Mouse (Mus musculus): Measurements from ENCODE around the gene Itpa.
"Not testable (repeated sequence)": the region's sequence is repeated elsewhere in the genome, so short reads cannot be mapped to it uniquely, and the experiment has no call there.

Itpa gene

GRCm38 (mm10) chr2:130667559-130667958 is at the start of gene Itpa:
Itpa (plus strand) TSS chr2:130667610.
- DNase-seq: peak; percentile 91

- no peak for DNase-seq
Observed at GRCm38 (mm10) chr2:130618972-130619371, 48.4 kb upstream of the Itpa start.

DNA sequence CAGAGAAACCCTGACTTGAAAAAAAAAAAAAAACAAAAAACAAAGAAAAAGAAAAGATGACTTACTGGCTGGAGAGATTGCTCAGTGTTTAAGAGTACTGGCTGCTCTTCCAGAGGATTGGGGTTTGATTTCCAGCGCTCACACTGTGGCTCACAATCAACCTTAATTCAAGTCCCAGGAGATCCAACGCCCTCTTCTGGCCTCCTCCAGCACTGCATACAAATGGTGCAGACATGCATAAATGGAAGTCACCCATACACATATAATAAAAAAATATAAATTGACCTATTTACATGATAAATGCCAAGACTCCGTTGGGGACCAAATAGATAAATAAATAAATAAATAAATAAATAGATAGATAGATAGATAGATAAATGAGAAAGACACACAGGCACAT is 39.0 kb upstream of the Itpa start:
- no peak for DNase-seq

DNA sequence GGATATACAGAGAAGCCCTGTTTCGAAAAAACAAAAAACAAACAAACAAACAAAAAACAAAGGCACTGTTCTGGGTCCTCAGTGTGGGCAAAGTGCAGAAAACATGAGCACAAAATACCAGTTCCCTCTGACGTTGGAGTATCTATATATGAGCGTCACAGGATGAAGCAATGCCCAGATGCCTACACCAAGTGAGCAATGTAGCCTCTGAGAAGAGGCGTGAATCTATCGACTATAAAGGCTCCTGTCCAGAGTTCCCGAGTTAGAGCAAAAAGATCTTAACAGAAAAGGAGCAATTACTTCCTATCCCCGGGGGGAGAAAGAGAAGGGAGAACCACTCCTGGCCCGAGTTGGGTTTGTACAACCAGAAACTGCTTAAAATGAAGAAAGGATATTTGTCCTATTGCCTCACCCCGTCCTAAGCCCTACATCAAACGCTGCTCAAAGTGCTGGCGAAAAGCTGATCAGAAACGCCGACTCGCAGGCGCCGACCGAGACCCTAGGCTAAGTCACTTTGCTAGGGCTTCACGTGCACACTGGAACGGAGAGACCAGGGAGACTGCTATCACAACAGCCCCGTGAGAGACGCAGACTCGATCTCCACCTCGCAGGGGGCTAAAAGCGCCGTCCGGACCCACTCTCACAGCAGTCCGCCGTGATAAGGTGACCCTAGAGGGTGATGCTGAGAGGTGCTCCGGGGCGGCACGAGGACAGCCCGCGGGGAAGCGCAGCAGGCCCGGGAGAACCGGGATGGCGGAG is 38.2 kb upstream of the Itpa start:
- no peak for DNase-seq

GRCm38 (mm10) chr2:130629839-130630203 is 37.6 kb upstream of the Itpa start, which contains the start of the genes Fastkd5 and Ubox5:
Fastkd5 (minus strand) TSS chr2:130630027.
Ubox5 (minus strand) TSS chr2:130630038.
- DNase-seq: peak; percentile 86

- DNase-seq: peak; percentile 58
Observed at GRCm38 (mm10) chr2:130632416-130632815, 35.0 kb upstream of the Itpa start.

- no peak for DNase-seq
Observed at GRCm38 (mm10) chr2:130632887-130633675, 34.3 kb upstream of the Itpa start.

DNA sequence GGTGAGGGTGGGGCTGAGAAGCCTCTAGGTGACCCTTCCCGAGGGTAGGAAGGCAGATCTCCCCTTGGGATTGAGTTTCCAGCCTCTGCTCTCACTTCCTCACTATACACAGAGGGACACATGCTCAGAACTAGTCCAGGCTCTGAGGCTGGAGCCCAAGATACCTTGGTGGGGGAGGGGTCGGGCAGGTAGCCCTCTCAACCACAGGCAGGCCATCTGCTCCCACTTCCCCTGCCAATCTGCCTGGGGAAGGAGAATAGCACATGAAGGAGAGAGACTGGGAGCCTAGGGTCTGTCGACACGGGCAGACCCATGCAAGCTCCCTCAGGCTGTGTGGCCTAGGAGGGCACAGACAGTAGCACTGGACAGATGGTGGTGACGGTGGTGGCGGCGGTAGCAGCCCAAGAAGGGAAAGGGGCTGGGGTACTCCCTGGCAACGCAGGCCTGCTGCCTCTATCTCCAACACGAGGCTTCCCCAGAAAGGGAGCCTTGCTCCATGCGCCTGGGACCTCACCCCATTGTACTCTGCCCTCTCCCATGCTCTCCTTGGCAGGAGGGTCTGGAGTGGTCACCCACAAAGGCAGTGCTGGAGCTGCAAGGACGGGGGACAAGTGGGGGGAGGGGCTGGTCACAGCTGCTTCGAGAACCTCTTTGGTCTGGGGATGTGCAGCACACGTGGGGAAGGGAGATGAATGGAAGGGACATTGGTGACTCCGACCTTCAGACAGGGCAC is 33.2 kb upstream of the Itpa start:
- DNase-seq: no peak

GRCm38 (mm10) chr2:130634739-130635411 is 32.5 kb upstream of the Itpa start:
- no peak for DNase-seq

GRCm38 (mm10) chr2:130635847-130636246 is 31.6 kb upstream of the Itpa start:
- DNase-seq: no peak

GRCm38 (mm10) chr2:130638101-130638611 is 29.3 kb upstream of the Itpa start:
- DNase-seq: no peak

DNA sequence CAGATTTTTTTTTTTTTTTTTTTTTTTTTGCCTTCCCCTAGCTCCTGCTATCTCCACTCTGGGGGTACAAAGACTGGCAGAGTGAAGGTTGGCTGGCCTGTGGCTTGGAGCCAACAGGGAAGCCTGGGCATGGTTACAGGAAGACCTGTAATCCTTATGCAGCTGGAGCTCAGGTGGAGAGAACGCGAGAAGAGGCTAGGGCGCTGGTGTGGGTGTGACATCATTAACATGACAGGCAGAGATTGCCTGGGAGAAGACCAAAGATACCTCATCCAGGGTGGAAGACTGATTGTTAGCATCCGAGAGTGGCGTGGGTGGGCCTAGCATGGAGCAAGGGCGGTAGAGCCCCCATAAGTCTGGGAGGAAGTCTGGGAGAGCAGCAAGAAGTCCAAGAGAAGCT is 28.1 kb upstream of the Itpa start:
- no peak for DNase-seq

DNA sequence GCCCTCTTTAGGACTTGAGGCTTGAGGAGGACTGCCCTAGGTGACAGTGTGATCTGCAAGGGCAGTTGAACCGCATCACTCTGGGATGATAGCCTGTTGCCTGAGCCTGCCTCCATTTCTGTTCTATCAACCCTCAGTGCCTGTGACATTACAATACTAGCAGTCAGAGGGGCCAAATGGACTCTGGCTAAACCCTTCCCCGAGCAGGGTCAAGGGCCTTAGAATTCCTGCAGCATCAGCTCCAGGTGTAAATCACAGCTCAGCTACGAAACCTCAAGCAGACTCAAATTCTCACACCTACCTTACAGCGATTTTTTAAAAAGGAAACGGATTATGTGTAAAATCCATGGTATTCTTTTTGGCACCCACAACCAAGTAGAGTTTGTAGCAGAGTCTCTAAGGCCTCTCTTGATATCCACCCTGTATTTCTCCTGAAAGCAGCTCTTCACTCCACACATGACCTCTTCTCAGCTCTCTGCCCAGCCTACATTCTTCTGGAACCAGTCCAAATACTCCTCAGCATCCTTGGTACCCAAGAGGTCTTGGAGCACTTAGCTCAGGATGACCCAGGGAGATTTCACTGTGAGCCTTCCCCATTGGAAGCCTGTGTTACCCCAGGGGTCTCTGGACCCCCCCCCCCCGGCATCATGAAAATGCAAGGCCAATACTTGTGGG is 25.9 kb upstream of the Itpa start:
- no peak for DNase-seq

- no peak for DNase-seq
Observed at GRCm38 (mm10) chr2:130642197-130642660, 25.2 kb upstream of the Itpa start.

GRCm38 (mm10) chr2:130642684-130643369 is 24.6 kb upstream of the Itpa start, which contains the start of gene Lzts3:
Lzts3 (minus strand) TSS chr2:130642803.
- peak; percentile 90 for DNase-seq

DNA sequence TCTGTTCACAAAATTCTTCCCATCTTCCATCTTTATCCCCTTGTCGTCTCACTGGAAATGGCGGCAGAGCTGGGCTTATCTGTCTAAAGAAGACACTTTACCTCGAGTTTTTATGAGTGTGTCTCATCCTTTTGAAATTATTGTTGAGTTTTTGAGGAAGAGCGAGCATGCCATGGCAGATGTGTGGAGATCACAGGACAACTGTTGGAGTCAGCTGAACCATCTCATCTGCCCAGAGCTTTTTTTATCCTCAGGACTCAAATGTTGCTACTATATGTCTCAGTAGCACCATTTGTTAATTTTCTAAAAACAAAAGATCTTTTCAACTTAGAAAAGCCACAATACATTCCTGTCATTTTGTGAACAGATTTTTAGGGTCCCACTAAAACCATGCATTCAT is 22.2 kb upstream of the Itpa start:
- no peak for DNase-seq

DNA sequence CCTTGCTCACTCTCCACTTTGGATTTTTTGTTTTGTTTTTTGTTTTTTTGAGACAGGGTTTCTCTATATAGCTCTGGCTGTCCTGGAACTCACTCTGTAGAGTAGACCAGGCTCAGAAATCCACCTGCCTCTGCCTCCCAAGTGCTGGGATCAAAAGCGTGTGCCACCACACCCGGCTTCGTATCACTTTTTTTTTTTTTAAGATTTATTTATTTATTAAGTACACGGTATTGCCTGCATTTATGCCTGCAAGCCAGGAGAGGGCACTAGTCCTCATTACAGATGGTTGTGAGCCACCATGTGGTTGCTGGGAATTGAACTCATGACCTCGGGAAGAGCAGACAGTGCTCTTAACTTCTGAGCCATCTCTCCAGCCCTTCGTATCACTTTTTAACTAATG is 18.4 kb upstream of the Itpa start:
- not testable (repeated sequence) for DNase-seq

- DNase-seq: no peak
Observed at GRCm38 (mm10) chr2:130653303-130653702, 14.1 kb upstream of the Itpa start.

DNA sequence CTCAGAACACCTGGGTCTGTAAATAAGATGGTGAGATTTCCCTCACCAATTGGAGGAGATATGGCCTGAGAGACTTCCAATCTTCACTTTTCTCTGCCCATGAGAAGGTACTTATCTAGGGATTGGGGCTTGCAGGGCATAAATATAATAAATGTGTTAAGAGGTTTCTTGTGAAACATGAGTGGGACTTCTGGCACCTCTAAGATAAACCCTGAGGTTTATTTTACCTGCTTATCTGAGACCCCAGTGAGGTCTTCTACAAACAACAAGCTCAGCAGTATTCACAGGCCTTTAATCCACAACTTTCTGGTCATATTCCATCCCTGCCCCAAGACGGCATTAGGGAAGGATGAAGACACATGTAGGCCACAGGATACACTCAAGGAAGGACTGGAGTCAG is 13.7 kb upstream of the Itpa start:
- DNase-seq: no peak

DNA sequence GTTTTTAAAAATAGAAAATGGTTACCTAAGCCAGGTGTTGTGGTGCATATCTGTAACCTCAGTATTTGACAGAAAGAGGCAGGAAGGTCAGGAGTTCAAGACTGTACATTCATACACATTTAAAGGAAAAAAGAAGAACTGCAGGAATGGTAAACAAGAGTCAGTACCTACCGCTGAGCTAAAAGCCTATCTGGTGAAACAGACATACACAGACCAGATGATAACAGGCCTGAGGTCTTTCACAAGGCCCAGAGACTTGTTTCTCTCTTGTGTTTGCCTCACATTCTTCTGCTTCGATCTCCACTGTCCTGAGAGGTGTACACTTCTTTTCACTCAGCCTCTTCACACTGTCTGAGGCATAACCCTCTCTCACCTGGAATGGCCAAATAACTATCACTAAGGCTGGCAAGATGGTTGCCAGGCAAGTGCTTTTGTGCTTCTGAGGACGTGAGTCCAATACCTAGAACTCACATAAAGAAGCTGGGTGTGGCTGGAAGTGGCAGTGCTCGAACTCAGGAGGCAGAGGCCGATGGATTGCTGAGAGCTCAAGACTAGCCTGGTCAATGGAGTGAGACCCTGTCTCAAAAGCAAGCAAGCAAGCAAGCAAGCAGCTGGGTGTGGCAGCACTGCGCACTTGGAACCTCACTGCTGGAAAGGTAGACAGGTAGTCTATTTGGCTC is 11.6 kb upstream of the Itpa start:
- DNase-seq: no peak

GRCm38 (mm10) chr2:130656536-130656935 is 10.9 kb upstream of the Itpa start:
- peak; percentile 71 for DNase-seq
